Mouse (Mus musculus) embryonic stem cell, embryonic (primary cell): ENCODE data around the gene Cfap57.

ENCODE experiments used
- CTCF ChIA-PET, 4 experiments: fragments of 300-600 bp in 2 of 4; fragments of 350-600 bp in 2 of 4; sonication (Branson Sonifier 250); formaldehyde crosslinking; loops; one replicate each; lab custom pipeline; 2022; ENCODE audit warnings: inconsistent platforms in 2 of 4; lab: Charles Lee
- POLR2A ChIA-PET, 4 experiments: fragments of 300-600 bp in 2 of 4; fragments of 350-600 bp in 2 of 4; sonication (Branson Sonifier 250); formaldehyde crosslinking; loops; one replicate each; lab custom pipeline; 2022; ENCODE audit warnings: antibody characterized with exemption in 4 of 4, inconsistent platforms in 1 of 4; lab: Charles Lee

Gene Cfap57

DNA sequence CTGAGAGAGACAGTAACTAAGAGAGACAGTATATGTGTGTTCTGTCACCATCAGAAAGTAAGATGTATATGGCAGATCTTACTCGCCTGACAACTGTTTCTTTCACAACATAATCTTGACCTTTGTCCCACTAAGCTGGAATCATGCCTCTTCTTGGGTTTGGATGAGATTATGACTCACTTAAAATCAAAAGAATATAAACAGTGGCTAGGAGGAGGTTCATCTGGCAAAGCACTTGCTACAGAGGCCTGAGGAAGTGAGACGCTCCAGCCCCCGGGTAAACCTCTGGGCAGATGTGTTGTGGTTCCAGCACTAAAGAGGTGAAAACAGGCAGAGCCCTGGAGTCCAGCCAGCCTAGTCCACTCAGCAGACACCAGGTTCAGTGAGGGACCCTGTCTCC lies 115.0 kb downstream of the Cfap57 start:
- CTCF ChIA-PET, result no interaction called here

More for the DNA sequence above, 115.0 kb downstream of the Cfap57 start:
- POLR2A ChIA-PET, result no interaction called here
